Mouse (Mus musculus) duodenum, adult 2 months (tissue): Measurements from ENCODE around the gene Odf3. TPM values are rescaled to one million over a fixed set of nuclear protein-coding genes. Genes with fewer than 3 reads are reported as not detected.

Source experiments
- polyA plus RNA-seq: library from polyadenylated mRNA; depleted of rRNA; stranded (reverse); fragments of >200 nt; gene quantifications from 2 replicates; pipeline ENCODE4 v1.2.3, GENCODE M21; 2012; ENCODE audit warnings: low replicate concordance; rRNA removed

Gene Odf3
- polyA plus RNA-seq = not detected in 2 replicates

DNA sequence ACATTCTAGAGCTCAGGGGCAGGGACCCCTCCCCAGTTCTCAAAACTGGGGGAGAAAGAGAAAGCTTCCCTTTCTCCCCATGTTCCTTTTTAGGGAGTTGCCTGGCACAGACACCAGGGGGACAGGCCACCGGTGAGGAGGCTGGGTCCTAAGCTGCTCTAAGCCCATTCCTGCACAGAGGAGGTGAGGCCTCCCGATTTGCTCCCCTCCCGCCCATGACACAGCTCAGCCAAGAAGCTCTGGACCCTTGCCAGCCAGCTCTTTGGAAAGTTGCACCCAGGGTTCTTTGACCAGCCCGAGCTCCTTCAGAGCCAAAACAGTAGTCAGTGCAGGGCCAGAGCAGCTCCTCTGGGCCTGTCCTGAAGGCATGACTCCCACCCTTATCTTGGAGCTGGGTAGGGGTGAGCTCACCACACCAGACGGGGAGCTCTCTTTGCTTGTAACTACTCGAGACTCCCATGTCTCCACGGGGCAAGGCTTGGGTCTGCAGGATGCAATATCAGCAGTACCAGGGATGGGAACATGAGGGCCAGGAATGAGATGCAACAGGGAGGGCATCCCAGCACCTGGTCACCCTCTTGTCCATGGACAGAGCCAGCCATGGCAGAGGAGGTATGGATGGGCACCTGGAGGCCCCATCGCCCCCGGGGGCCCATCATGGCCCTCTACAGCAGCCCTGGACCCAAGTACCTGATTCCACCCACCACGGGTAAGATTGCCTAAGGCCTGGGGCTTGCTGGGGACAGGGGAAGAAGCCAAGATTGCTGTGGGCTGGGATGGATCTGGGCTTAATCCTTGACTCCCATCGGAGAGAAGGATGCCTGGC lies at the start of gene Odf3:
Gene Odf3 (plus strand): TSS at position 51 of the 826 bp plus-strand sequence.

DNA sequence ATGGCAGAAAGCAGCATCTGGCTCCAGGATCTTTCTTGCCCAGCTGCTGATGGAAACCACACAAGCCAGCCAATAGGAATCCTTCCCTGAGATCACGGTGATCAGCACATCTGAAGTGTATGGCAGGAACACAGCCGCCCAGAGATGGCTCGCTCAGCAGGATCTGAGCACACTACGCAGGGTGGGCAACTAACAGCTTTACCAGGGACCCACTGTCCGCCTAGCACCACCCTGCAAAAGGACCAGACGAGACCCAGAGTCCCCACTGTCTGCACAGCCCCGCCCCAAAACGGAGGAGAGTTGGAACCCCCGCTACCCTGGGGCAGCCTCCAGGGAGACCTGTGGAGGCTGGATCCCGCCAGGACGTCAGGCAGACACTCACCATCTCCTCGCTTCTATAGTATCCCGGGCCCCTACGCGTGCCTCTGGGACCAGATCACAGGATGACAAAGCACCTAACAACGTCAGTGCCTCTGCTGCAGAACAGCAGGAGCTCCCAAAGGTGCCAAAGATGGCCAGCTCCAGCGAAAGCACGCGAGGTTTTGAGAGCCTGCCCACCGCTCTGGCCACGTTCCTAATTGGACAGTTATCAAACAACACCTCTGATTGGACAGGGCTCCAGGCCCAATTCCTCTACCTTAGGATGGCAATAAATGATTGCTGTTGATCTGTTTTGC lies 25.8 kb upstream of the Odf3 start, which contains the start of gene Zfp941:
Gene Zfp941 (minus strand): TSS at position 526 of the 677 bp plus-strand sequence.

DNA sequence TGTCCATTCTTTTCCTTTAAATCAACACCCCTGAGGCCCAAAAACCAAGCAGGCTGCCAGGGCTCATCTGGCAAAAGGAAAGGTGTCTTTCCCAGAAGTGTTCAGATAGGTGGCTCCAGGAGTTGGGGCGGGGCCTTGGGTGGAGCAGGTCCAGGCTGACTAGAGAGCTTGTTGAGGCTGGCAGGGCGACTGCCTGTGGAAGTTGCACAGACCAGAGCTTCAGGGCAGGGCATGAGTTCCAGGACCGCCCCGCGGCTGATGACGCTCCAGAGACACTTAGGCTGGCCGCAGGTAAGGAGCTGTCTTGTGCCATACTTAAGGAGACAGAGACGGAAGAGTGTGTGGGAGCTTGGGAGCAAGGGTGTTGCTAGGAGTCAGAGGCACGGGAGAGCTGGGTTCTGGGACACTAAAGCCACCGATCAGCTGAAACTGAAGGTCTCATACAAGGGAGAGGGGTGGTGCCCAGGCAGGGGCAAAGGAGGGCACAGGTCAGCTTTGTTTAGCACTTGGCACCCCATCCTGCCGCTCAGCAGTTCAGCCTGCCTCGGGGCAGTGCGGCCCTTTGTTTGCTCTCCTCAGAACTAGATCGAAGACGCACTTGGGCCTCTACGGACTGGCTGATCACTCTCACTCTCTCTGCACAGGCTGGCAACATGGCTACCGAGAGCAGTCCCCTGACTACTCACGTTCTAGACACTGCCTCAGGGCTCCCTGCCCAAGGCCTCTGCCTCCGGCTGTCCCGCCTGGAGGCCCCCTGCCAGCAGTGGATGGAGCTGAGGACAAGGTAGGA lies 12.4 kb upstream of the Odf3 start, which contains the start of gene Urah:
Gene Urah (plus strand): TSS at position 51 of the 790 bp plus-strand sequence.

DNA sequence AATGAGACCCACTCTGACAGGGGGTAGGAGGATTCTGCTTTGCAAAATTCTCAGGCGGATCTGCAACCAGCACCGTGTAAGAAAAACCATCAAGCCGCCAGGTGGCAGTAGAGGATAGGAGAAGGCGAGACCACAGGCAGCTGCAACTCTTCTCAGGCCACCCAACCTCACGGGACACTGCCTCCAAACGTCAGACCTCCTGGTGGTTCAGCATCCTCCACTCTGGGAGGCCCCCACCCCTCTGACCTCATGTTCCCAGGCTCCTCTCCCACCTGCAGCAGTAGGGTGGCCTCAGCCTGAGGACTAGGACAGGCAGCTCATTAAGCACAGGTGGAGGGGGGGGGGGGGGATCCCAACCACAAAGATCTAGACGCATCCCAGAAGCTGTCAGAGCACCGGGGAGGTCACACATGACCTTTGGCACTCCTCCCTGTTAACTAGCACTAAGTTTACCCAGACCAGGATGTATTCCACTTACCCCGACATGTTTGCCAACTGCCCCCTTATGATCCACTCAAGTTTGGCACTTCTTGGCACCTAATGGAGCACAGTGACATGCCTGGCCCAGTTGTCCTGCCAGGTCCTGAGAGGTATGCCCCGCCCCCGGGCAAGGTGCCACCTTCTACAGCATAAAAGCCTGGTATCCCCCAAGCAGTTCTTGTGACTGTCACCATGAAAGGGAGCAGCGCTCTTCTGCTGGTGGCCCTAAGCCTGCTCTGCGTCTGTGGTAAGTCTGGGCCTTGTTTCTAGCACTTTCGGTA lies 2.5 kb upstream of the Odf3 start, which contains the start of gene Scgb1c1:
Gene Scgb1c1 (plus strand): TSS at position 643 of the 761 bp plus-strand sequence.

DNA sequence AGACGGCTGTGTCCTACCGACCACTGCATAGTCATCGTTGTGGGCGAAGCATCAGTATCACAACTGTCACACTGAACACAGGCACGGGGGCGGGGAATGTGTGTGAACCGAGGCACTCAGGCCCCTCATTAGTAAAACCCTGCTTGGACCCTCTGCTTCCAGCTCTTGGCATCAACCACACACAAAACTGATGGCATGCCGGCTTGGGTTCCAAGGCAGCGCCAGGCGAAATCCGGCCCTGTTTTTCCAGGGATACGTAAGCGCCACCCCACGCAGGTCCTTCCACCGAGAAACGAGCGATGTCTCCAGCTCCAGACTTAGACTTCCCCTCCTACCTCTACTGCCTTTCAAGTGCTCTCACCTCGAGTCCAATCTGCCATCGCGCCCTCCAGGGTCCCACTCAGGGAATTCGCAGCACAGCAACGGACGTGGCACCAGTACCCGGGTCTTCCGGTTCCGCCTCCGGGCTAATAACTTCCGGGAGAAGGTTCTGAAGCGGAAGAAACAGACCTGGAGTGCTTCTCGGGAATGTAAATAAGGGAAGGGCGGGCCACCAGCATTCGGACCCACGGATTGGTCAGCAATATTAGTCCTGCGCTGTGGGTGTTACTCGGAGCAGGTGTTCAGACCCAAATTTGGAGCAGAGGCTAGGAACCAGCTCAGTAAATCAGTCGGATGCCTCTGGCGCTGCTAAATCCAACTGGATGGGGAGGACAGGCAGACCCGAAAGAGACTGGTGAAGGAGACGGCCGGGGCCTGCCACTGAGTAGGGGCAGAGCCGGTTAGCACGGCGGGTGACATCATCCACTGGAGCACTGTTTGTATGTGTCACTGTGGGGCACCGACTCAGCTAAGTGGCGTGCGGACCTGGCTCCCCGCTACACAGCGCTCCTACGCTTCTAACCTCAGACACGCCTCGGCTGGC lies 8.5 kb downstream of the Odf3 start, which contains the start of gene Gm45785:
Gene Gm45785 (minus strand): TSS at position 472 of the 925 bp plus-strand sequence.

DNA sequence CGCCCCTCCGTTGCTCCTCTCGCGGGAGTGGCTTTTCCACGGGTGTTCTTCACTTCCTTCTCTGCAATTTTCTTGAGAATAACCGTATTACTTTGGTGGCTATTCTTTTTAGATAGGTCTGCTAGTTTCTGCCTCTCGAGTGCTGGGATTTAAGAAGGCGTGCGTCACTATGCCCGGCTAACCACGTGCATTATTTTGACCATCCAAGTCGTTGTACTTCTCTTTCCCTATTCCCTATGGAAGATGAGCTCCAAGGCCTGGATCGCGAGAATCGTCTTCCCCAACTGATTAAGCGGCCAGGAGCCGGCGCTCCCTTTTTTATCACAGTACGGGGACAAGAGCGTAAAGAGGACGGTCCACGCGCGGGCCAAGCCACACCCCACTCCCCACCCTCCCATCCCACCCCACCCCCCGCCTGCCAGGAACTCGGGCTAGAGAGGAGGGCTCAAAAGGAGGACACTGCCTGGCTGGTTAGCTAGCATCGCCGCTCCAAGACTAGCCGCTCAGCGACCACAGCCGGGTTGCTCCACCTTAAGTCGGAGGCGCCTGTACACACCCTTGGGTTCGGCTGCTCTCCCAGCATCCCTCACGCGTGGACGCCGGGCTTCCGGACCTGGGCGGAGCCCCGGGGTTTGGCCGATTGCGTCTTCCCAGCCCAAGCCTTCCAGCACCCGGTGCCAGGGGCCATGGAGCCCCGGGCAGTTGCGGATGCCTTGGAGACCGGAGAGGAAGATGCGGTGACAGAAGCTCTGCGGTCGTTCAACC lies 9.4 kb downstream of the Odf3 start, which contains the start of gene Ric8a:
Gene Ric8a (plus strand): TSS at position 173 of the 765 bp plus-strand sequence.

DNA sequence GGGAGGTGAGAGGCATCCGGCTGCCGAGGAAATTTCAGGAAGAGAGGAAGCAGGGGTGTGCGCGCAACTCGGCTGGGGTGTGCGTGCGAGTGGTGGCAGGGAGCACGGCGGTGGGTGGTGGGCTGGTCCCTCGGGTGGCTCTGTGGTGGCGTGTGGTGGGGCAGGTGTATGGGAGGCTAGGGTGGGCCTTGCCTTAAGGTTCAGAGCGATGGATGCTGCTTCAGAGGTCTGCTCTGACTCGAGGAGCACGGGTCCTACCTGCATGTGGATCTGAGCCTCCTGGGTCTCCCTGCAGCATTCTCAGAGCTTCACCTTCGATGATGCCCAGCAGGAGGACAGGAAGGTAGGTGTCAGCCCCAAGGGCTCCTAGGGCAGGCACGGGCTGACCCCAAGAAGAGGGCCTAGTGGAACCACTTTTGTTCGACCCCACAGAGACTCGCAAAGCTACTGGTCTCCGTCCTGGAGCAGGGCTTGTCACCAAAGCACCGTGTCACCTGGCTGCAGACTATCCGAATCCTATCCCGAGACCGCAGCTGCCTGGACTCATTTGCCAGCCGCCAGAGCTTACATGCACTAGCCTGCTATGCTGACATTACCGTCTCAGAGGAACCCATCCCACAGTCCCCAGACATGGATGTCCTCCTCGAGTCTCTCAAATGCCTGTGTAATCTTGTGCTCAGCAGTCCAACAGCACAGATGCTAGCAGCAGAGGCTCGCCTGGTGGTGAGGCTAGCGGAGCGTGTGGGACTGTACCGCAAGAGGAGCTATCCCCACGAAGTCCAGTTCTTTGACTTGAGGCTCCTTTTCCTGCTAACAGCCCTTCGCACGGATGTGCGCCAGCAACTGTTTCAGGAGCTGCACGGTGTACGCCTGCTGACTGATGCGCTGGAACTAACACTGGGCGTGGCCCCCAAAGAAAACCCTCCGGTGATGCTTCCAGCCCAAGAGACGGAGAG lies 10.2 kb downstream of the Odf3 start, which contains the start of gene Bet1l:
Gene Bet1l (minus strand): TSS at position 28 of the 956 bp plus-strand sequence.

DNA sequence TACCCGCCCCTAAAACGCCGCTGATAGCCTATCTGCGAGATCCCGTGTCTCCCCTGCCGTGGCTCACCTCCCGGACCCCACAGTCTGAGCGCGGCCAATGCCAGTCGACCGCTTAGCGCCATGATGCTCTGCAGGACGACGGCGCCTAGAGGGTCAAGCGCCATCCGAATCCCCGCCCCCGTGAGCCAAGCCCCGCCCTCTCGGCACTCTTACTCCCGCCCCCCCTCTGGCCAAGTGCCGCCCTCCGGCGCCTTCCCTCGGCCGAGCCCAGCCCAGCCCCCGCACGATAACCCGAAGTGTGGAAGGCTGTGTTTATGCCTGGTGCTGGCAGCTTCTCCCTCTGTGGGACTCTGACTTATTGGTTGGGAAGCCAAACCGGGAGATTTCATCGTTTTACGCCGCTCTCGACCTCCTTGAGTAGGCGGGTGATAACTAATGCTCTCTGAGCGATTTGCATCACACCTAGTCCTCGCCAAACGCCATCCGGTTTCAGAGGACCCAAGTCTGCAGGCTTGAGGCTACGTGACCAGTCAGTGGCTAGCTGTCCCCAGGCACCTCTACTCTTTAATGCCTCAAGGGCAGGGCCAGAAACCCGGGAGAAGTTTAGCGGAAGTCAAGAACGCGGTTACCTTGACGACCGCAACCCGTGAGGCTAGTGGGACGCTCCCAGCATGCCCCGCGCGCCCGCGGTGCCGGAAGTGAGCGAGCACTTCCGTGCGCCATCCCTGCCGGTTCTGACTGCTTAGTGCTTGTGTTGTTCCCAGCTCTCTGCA lies 34.3 kb downstream of the Odf3 start, which contains the start of the genes Psmd13 and Sirt3:
Gene Psmd13 (plus strand): TSS at position 273 of the 773 bp plus-strand sequence.
Gene Sirt3 (minus strand): TSS at position 614 of the 773 bp plus-strand sequence.

DNA sequence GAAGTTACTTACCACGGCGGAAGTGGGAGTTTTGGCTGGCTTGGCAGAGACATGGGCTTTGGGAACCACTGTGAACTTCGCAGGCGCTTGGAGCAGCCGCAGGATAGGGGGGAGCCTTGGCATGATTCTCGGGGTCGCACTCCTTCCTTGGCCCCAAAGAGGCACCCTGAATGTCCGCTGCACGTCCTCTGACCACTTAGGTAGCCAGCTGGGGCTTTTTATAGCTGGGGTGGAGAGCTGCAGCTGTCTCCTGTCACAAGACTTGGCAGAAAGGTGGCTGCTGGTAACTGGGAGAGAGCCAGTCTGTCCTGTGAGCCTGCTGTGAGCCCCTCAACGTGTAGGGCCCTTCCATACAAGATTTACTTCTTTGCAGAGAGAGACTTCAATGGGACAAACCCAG lies 52.6 kb downstream of the Odf3 start, which contains the start of gene Cox8b:
Gene Cox8b (minus strand): TSS at position 227 of the 400 bp plus-strand sequence.

Other genes with a start within 250 kb of the Odf3 start
- not detected in 2 replicates for gene Olfr46, start 246.5 kb upstream of the Odf3 start, polyA plus RNA-seq
- not detected in 2 replicates for gene Olfr61, start 218.8 kb upstream of the Odf3 start, polyA plus RNA-seq
- gene Olfr53, start 201.4 kb upstream of the Odf3 start, polyA plus RNA-seq = not detected in 2 replicates
- gene Olfr539, start 187.9 kb upstream of the Odf3 start, polyA plus RNA-seq = not detected in 2 replicates
- gene Olfr45, start 165.9 kb upstream of the Odf3 start, polyA plus RNA-seq = not detected in 2 replicates
- gene Olfr541, start 150.5 kb upstream of the Odf3 start, polyA plus RNA-seq = not detected in 2 replicates
- 0.25 and 0.65 TPM in 2 replicates for gene Cyp2e1, start 84.1 kb upstream of the Odf3 start, polyA plus RNA-seq
- not detected in 2 replicates for gene Syce1, start 60.0 kb upstream of the Odf3 start, polyA plus RNA-seq
- 0.02 TPM in 1 of 2 replicates, not detected in the other for gene Zfp941, start 25.6 kb upstream of the Odf3 start, polyA plus RNA-seq
- gene Urah, start 12.8 kb upstream of the Odf3 start, polyA plus RNA-seq = 70.0 and 92.2 TPM in 2 replicates
- gene Scgb1c1, start 2.3 kb upstream of the Odf3 start, polyA plus RNA-seq = not detected in 2 replicates
- gene Gm45785, start 8.5 kb downstream of the Odf3 start, polyA plus RNA-seq = not detected in 2 replicates
- 66.8 and 79.2 TPM in 2 replicates for gene Ric8a, start 9.2 kb downstream of the Odf3 start, polyA plus RNA-seq
- gene Bet1l, start 9.8 kb downstream of the Odf3 start, polyA plus RNA-seq = 11.4 and 14.3 TPM in 2 replicates
- gene Psmd13, start 34.2 kb downstream of the Odf3 start, polyA plus RNA-seq = 44.5 and 51.9 TPM in 2 replicates
- gene Sirt3, start 34.5 kb downstream of the Odf3 start, polyA plus RNA-seq = 23.5 and 27.7 TPM in 2 replicates
- 3.8 and 7.2 TPM in 2 replicates for gene Cox8b, start 52.6 kb downstream of the Odf3 start, polyA plus RNA-seq
- gene Nlrp6, start 73.1 kb downstream of the Odf3 start, polyA plus RNA-seq = 71.9 and 89.3 TPM in 2 replicates
- gene Pgghg, start 93.6 kb downstream of the Odf3 start, polyA plus RNA-seq = 17.9 and 19.5 TPM in 2 replicates
- 1.1 and 1.3 TPM in 2 replicates for gene Ifitm5, start 102.5 kb downstream of the Odf3 start, polyA plus RNA-seq
- not detected in 2 replicates for gene Gm45717, start 108.1 kb downstream of the Odf3 start, polyA plus RNA-seq
- gene Ifitm2, start 108.2 kb downstream of the Odf3 start, polyA plus RNA-seq = 322 and 327 TPM in 2 replicates
- 69.2 and 79.8 TPM in 2 replicates for gene Ifitm1, start 119.4 kb downstream of the Odf3 start, polyA plus RNA-seq
- gene Ifitm3, start 163.0 kb downstream of the Odf3 start, polyA plus RNA-seq = 90.0 and 119 TPM in 2 replicates
- gene Ifitm6, start 170.1 kb downstream of the Odf3 start, polyA plus RNA-seq = 0.75 and 2.8 TPM in 2 replicates
- gene Gm17387, start 181.3 kb downstream of the Odf3 start, polyA plus RNA-seq = not detected in 2 replicates
- 12.4 and 24.8 TPM in 2 replicates for gene B4galnt4, start 213.3 kb downstream of the Odf3 start, polyA plus RNA-seq
- 124 and 153 TPM in 2 replicates for gene Pkp3, start 230.4 kb downstream of the Odf3 start, polyA plus RNA-seq